Mouse (Mus musculus): ENCODE measurements around the gene Mrpl10.

- no peak for TF ChIP-seq TAL1 (IDR thresholded peaks at IDR 0.05; ENCODE audit: low read length)
- TF ChIP-seq GATA1 (IDR thresholded peaks at IDR 0.05; ENCODE audit: low read length) = no peak
These were observed 45.0 kb downstream of the Mrpl10 start for GRCm38 (mm10) chr11:97086365-97086764.
